Mouse (Mus musculus) heart, postnatal 0 days (tissue): Measurements from ENCODE around the gene Pik3ap1. TPM values are rescaled to one million over a fixed set of nuclear protein-coding genes. Genes with fewer than 3 reads are reported as not detected.

Source experiments
- ATAC-seq: fragments of 200-750 bp; cut with Nextera tagmentation; 2 replicates; pipeline ENCODE4 v1.8.0; 2017; ENCODE audit warnings: low read depth, moderate number of reproducible peaks, moderate library complexity; ENCODE audit not compliant: insufficient read depth
- DNase-seq: peaks from one replicate; pipeline ENCODE4 v3.0.0-alpha.2; 2016; ENCODE audit warnings: low spot score
- H3K27ac ChIP-seq: fragments of 300-500 bp; sonication (generic); 2 replicates; pipeline ENCODE4 v1.5.1; 2014; ENCODE audit warnings: low read depth, mild to moderate bottlenecking
- H3K27me3 ChIP-seq: fragments of 300-500 bp; sonication (generic); 2 replicates; pipeline ENCODE4 v1.6.1; 2014; ENCODE audit warnings: low read length, mixed read lengths; ENCODE audit not compliant: control insufficient read depth, insufficient read depth
- H3K36me3 ChIP-seq: fragments of 300-500 bp; sonication (generic); replicated peaks from 2 replicates; pipeline ENCODE4 v1.6.1; 2014; ENCODE audit warnings: low read length, mixed read lengths; ENCODE audit not compliant: control insufficient read depth, insufficient read depth
- H3K4me1 ChIP-seq: fragments of 300-500 bp; sonication (generic); 2 replicates; pipeline ENCODE4 v1.6.1; 2014; ENCODE audit warnings: antibody characterized with exemption; ENCODE audit not compliant: control insufficient read depth, insufficient read depth
- H3K4me2 ChIP-seq: fragments of 300-500 bp; sonication (generic); 2 replicates; pipeline ENCODE4 v1.6.1; 2014; ENCODE audit warnings: low read depth, mild to moderate bottlenecking, low read length, moderate library complexity
- H3K4me3 ChIP-seq: fragments of 300-500 bp; sonication (generic); 2 replicates; pipeline ENCODE4 v1.5.1; 2014; ENCODE audit warnings: low read depth, low read length
- H3K9ac ChIP-seq: fragments of 300-500 bp; sonication (generic); replicated peaks from 2 replicates; pipeline ENCODE4 v1.6.1; 2014; ENCODE audit warnings: low read depth, low read length, mixed read lengths
- H3K9me3 ChIP-seq: fragments of 300-500 bp; sonication (generic); replicated peaks from 2 replicates; pipeline ENCODE4 v1.6.1; 2016; ENCODE audit warnings: low read length; ENCODE audit not compliant: control insufficient read depth
- CTCF ChIP-seq: IDR thresholded peaks from 2 replicates; pipeline ENCODE4 v1.5.1; 2016; ENCODE audit warnings: antibody characterized with exemption, control low read depth, low read depth
- EP300 ChIP-seq: IDR thresholded peaks from 2 replicates; pipeline ENCODE4 v1.6.1; 2016; ENCODE audit warnings: antibody characterized with exemption, low read depth
- WGBS: fragments of 180-500 bp; shearing (Covaris S2); extraction: QIAGEN DNeasy Blood & Tissue Kit; methylation state at CpG from one replicate; pipeline ENCODE4 v1.1.7; 2014; 5-methylcytosine and 5-hydroxymethylcytosine counted together
- polyA plus RNA-seq: library from polyadenylated mRNA; unstranded; fragments of >200 nt; fragmentation: Nextera tagmentation; extraction: Ambion mirVana; gene quantifications from 2 replicates; pipeline ENCODE4 v1.2.1, GENCODE M21; 2015
- total RNA-seq: library from RNA; depleted of rRNA; stranded (reverse); fragments of >200 nt; gene quantifications from 2 replicates; pipeline ENCODE4 v1.2.3, GENCODE M21; 2014; ENCODE audit warnings: low replicate concordance

Pik3ap1 gene
- total and polyA plus RNA-seq, 2 experiments from 2014 or later = 0.93 to 1.5 TPM

DNA sequence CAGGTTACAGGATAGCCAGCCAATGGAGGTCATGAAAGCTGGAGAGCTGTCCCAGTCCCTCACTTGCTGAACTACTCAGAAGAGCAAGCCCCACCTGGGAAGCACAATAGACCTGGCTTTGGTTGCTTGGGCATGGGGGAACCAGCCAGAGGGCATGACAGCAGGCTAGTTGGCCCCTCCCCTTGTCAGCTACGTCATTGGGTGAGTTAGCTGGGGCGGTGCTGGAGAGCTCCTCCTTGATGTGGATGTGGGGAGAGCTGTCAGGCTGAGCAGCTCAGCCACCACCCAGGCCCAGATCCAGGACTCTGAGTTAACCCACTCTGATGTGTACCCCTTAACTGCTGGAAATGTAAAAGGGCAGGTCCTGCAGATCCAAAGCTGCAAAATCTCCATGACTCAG is 24.4 kb downstream of the Pik3ap1 start:
- no peaks in the 10 kb centered on the region for H3K36me3 ChIP-seq
- H3K27ac ChIP-seq = no peak overlapping the region
- ATAC-seq (no peak), DNase-seq (no peak)
- no peaks in the 10 kb centered on the region for H3K27me3 ChIP-seq
- no peaks in the 10 kb centered on the region for H3K4me1 ChIP-seq
- H3K9ac ChIP-seq = no peak overlapping the region
- no peaks in the 10 kb centered on the region for H3K9me3 ChIP-seq
- WGBS = 0% methylated on average over 2 of the region's 2 CpGs
- H3K4me2 ChIP-seq = no peak overlapping the region
- TF ChIP-seq EP300 (no peak), CTCF (no peak)
- no peak overlapping the region for H3K4me3 ChIP-seq

DNA sequence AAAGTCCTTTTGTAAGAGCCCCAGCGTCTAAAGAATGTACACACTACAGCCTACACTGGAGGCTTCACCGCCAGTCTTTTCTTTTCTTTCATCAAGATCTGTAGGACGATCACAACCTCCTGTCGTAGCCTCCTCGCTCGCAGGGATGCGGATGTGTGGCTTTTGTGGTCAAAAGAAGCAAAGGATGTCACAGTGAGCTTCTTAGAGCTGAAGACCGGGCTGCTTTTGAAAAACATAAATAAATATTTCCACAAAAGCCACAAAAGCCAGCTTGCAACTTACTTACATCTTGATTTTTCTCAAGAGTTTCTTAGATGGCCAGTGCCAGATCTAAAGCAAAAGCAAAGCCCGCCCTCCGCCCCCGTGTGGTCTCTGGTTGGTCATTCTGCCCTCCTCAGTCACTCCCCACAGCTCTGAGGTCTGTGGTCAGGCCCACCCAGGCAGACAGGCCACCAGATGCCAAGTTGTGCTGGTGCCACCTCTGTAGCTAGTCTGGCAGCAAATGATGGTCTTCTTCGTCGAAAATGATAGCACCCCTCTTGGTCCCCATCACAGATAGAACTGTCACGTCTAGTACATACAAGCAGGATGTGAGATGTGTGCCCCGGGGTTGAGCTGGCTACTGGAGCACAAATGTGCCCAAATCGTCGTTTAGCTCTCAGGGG is 30.5 kb downstream of the Pik3ap1 start:
- Histone ChIP-seq H3K36me3 (no peaks in the 10 kb centered on the region), H3K4me3 (no peak overlapping the region), H3K9ac (no peak overlapping the region), H3K4me1 (no peaks in the 10 kb centered on the region), H3K27me3 (no peaks in the 10 kb centered on the region), H3K4me2 (no peak overlapping the region), H3K27ac (no peak overlapping the region), H3K9me3 (no peaks in the 10 kb centered on the region)
- no peak for DNase-seq
- TF ChIP-seq EP300 (no peak), CTCF (no peak)
- WGBS = 77% methylated on average over 17 of the region's 17 CpGs
- no peak for ATAC-seq

DNA sequence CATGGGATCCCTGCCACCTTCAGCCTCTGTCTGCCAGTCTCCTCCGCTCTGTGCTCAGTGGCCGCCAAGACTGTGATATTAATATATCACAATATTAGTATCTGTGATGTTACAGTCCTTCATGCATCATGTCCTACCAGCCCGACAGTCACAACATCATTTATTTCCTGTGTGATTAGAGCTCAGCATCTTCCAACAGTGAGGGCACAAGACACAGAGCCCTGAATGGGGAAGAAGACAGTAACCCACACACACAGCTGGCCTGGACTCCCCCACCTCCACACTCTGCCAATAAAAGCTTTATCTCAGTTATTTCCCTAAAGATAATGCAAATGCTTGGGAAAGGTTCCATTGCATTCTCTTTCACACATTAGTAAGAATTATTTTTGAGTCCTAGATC is 35.3 kb downstream of the Pik3ap1 start:
- H3K36me3 ChIP-seq = no peaks in the 10 kb centered on the region
- H3K27me3 ChIP-seq = no peaks in the 10 kb centered on the region
- no peak overlapping the region for H3K9ac ChIP-seq
- H3K9me3 ChIP-seq = no peaks in the 10 kb centered on the region
- WGBS = 72% methylated on average over 3 of the region's 3 CpGs
- no peak for TF ChIP-seq EP300
- no peak for TF ChIP-seq CTCF
- H3K27ac ChIP-seq = no peak overlapping the region
- no peak for DNase-seq
- no peak overlapping the region for H3K4me3 ChIP-seq
- no peak overlapping the region for H3K4me2 ChIP-seq
- H3K4me1 ChIP-seq = 0 out of 2 replicates have a peak, but pooled peaks cover 4% of the 10 kb centered on the region
- ATAC-seq = no peak

DNA sequence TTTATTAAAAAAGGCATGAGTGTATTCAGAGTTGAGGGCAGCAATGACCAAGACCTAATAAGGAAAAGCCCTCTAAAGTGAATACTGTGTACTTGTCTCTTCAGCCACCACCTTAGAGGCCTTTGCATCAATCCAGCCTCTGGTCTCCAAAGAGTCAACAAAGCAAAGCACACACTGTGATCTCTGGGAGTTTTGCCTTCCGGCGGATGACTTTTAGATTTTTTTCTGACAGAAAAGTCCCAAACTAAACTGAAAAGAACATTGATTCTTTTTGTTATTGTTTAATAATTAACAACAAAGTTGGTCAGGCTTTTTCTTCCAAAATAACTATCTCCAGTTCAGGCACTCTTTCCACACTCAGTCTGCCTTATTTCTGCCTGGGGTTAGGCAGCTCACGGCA is 36.7 kb downstream of the Pik3ap1 start:
- TF ChIP-seq CTCF (no peak), EP300 (no peak)

DNA sequence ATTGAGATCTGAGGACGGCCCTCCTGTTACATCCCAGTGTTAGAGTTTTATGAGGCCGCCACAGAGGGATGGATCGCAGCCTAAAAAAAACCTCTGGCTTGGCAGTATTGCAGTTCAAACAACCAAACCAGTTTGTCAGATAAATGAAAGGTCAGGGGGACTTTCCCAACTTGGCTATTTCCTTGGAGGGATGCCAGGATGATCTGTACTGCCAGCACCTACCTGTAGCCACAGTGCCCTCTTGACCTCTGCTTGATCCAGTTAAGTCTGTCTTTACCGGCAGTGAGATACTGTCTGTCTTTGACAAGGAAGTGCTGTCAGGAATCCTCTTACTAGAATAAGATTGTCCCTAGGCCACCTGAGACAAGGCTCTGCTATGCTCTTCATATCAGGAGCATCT is 37.6 kb downstream of the Pik3ap1 start:
- ATAC-seq = no peak
- 59% methylated on average over 4 of the region's 4 CpGs for WGBS
- no peaks in the 10 kb centered on the region for H3K27me3 ChIP-seq
- H3K36me3 ChIP-seq = no peaks in the 10 kb centered on the region
- no peak overlapping the region for H3K4me3 ChIP-seq
- no peak for TF ChIP-seq EP300
- TF ChIP-seq CTCF = no peak
- H3K4me2 ChIP-seq = no peak overlapping the region
- H3K4me1 ChIP-seq = 0 out of 2 replicates have a peak, but pooled peaks cover 4% of the 10 kb centered on the region
- DNase-seq = no peak
- H3K27ac ChIP-seq = no peak overlapping the region
- H3K9ac ChIP-seq = no peak overlapping the region
- H3K9me3 ChIP-seq = no peaks in the 10 kb centered on the region

More for the DNA sequence above, 36.7 kb downstream of the Pik3ap1 start:
- H3K4me2 ChIP-seq = no peak overlapping the region
- H3K9me3 ChIP-seq = no peaks in the 10 kb centered on the region
- H3K27ac ChIP-seq = no peak overlapping the region
- H3K27me3 ChIP-seq = no peaks in the 10 kb centered on the region
- no peaks in the 10 kb centered on the region for H3K36me3 ChIP-seq
- H3K4me1 ChIP-seq = 0 out of 2 replicates have a peak, but pooled peaks cover 4% of the 10 kb centered on the region
- 88% methylated on average over 3 of the region's 3 CpGs for WGBS
- ATAC-seq (no peak), DNase-seq (no peak)
- no peak overlapping the region for H3K9ac ChIP-seq
- no peak overlapping the region for H3K4me3 ChIP-seq
